Mouse (Mus musculus) thymus, adult 2 months (tissue): ENCODE measurements around the gene Cox4i1.

Source experiments
- CTCF ChIP-seq: fragments of 200-500 bp; IDR thresholded peaks from 2 replicates; pipeline ENCODE4 v1.5.1; 2012; ENCODE audit warnings: mild to moderate bottlenecking, control low read depth, low read length, moderate library complexity, borderline replicate concordance; ENCODE audit not compliant: control insufficient read depth, poor library complexity, insufficient read depth; ENCODE audit errors: extremely low read depth
- POLR2A ChIP-seq: fragments of 200-500 bp; IDR thresholded peaks from 2 replicates; pipeline ENCODE4 v1.6.1; 2012; ENCODE audit warnings: mild to moderate bottlenecking, low read length, control low read depth, moderate library complexity; ENCODE audit not compliant: control insufficient read depth, poor library complexity, insufficient read depth; ENCODE audit errors: extremely low read depth

DNA sequence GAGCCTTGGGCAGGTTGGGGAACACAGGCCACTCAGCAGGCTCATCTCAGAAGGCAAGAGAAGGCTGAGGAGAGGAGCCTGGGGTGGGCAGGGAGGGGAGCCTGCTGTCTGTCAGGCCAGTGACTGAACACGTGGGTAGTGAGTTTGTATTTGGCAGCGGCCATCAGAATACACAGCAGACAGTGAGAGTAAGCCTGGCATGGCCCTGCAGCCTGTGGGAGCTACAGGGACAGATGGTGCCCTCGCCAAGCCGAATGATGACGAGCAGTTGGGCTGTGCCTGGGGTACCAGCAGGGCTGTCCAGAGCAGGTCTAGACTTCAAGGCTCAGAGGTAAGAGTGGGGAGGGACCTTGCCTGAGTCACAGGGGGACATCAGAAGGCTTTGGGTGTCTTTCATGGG lies 40.7 kb upstream of the Cox4i1 start:
- TF ChIP-seq CTCF (no peak), POLR2A (no peak)
